Mouse (Mus musculus): Measurements from ENCODE around the gene Gm20458.

GRCm38 (mm10) chr2:164515897-164516296 lies 55.1 kb downstream of the Gm20458 start:
- TF ChIP-seq CTCF (IDR thresholded peaks at IDR 0.05; ENCODE audit: borderline replicate concordance, control insufficient read depth, extremely low read depth, insufficient read depth, low read length, poor library complexity), result no peak
- no peak for TF ChIP-seq POLR2A (IDR thresholded peaks at IDR 0.05; ENCODE audit: control insufficient read depth, extremely low read depth, insufficient read depth, low read length, poor library complexity)

Data from thymus, adult 2 months (tissue).